Mouse (Mus musculus): ENCODE measurements around the gene Kank4. TPM values are rescaled to one million over a fixed set of nuclear protein-coding genes. Genes with fewer than 3 reads are reported as not detected.

Kank4 gene
- total RNA-seq, 2 experiments from 2014 or later = 2.4 to 2.5 TPM

GRCm38 (mm10) chr4:98789861-98790311, 27.5 kb downstream of the Kank4 start:
- peak in 1 of 2 experiments; percentile 50 for DNase-seq (ENCODE audit: extremely low spot score in 1 of 2, low spot score in 2 of 2)

GRCm38 (mm10) chr4:98789133-98789765, 28.1 kb downstream of the Kank4 start:
- intact Hi-C loops (cut with DNase I) = no loop called here
- DNase-seq (ENCODE audit: extremely low spot score in 1 of 2, low spot score in 2 of 2) = no peak

More at GRCm38 (mm10) chr4:98789861-98790311, 27.5 kb downstream of the Kank4 start:
- intact Hi-C loops (cut with DNase I) = no loop called here

- DNase-seq (ENCODE audit: extremely low spot score in 1 of 2, low spot score in 2 of 2) = no peak
- intact Hi-C loops (cut with DNase I) = no loop called here
Measured at GRCm38 (mm10) chr4:98786281-98786680, 31.1 kb downstream of the Kank4 start.

GRCm38 (mm10) chr4:98785851-98786250, 31.5 kb downstream of the Kank4 start:
- intact Hi-C loops (cut with DNase I) = no loop called here
- no peak for DNase-seq (ENCODE audit: extremely low spot score in 1 of 2, low spot score in 2 of 2)

- intact Hi-C loops (cut with DNase I) = no loop called here
Measured at GRCm38 (mm10) chr4:98778219-98778618, 39.1 kb downstream of the Kank4 start.

GRCm38 (mm10) chr4:98777464-98777863, 39.9 kb downstream of the Kank4 start:
- intact Hi-C loops (cut with DNase I) = no loop called here
- no peak for DNase-seq (ENCODE audit: extremely low spot score in 1 of 2, low spot score in 2 of 2)

More at GRCm38 (mm10) chr4:98778219-98778618, 39.1 kb downstream of the Kank4 start:
- DNase-seq (ENCODE audit: extremely low spot score in 1 of 2, low spot score in 2 of 2) = no peak

GRCm38 (mm10) chr4:98776721-98777427, 40.5 kb downstream of the Kank4 start:
- intact Hi-C loops (cut with DNase I) = no loop called here
- DNase-seq (ENCODE audit: extremely low spot score in 1 of 2, low spot score in 2 of 2) = no peak

GRCm38 (mm10) chr4:98773785-98774184, 43.6 kb downstream of the Kank4 start:
- intact Hi-C loops (cut with DNase I) = no loop called here
- DNase-seq (ENCODE audit: extremely low spot score in 1 of 2, low spot score in 2 of 2) = no peak

GRCm38 (mm10) chr4:98767134-98768133, 49.9 kb downstream of the Kank4 start:
- intact Hi-C loops (cut with DNase I) = no loop called here

GRCm38 (mm10) chr4:98758872-98759518, 58.3 kb downstream of the Kank4 start:
- DNase-seq (ENCODE audit: extremely low spot score in 1 of 2, low spot score in 2 of 2) = no peak
- intact Hi-C loops (cut with DNase I) = no loop called here

More at GRCm38 (mm10) chr4:98767134-98768133, 49.9 kb downstream of the Kank4 start:
- DNase-seq (ENCODE audit: extremely low spot score in 1 of 2, low spot score in 2 of 2) = no peak

GRCm38 (mm10) chr4:98758012-98758821, 59.1 kb downstream of the Kank4 start:
- intact Hi-C loops (cut with DNase I) = no loop called here
- peak in 1 of 2 experiments; percentile 9 for DNase-seq (ENCODE audit: extremely low spot score in 1 of 2, low spot score in 2 of 2)

GRCm38 (mm10) chr4:98756141-98756540, 61.2 kb downstream of the Kank4 start:
- DNase-seq (ENCODE audit: extremely low spot score in 1 of 2, low spot score in 2 of 2) = no peak
- intact Hi-C loops (cut with DNase I) = no loop called here

- intact Hi-C loops (cut with DNase I) = no loop called here
- DNase-seq (ENCODE audit: extremely low spot score in 1 of 2, low spot score in 2 of 2) = no peak
Measured at GRCm38 (mm10) chr4:98754456-98754855, 62.9 kb downstream of the Kank4 start.

GRCm38 (mm10) chr4:98743906-98744210, 73.5 kb downstream of the Kank4 start:
- DNase-seq (ENCODE audit: extremely low spot score in 1 of 2, low spot score in 2 of 2) = no peak
- intact Hi-C loops (cut with DNase I) = loop anchor here (5.0 kb wide), 1 partner anchor 438 kb away; no protein-coding TSS in a partner anchor

GRCm38 (mm10) chr4:98743209-98743905, 74.0 kb downstream of the Kank4 start:
- no peak for DNase-seq (ENCODE audit: extremely low spot score in 1 of 2, low spot score in 2 of 2)
- intact Hi-C loops (cut with DNase I) = loop anchor here (5.0 kb wide), 1 partner anchor 439 kb away; no protein-coding TSS in a partner anchor

GRCm38 (mm10) chr4:98739753-98740152, 77.6 kb downstream of the Kank4 start:
- peak in 1 of 2 experiments; percentile 10 for DNase-seq (ENCODE audit: extremely low spot score in 1 of 2, low spot score in 2 of 2)
- intact Hi-C loops (cut with DNase I) = loop anchor here (2.0 to 5.0 kb wide), 2 partner anchors 145 to 443 kb away; no protein-coding TSS in a partner anchor

- intact Hi-C loops (cut with DNase I) = no loop called here
- no peak for DNase-seq (ENCODE audit: extremely low spot score in 1 of 2, low spot score in 2 of 2)
Measured at GRCm38 (mm10) chr4:98733660-98734059, 83.7 kb downstream of the Kank4 start.
